Mouse (Mus musculus) thymus, postnatal 4 days (tissue): ENCODE results near the gene Elk4.
A peak's percentile ranks its signal among the peaks of the same experiment; 100 is the strongest.

ENCODE experiments used
- DNase-seq: peaks from one replicate; pipeline ENCODE4 v3.0.0; 2021

Gene Elk4

GRCm38 (mm10) chr1:132067261-132068255 lies 60.2 kb downstream of the Elk4 start, which contains the start of gene Mfsd4a:
TSS of gene Mfsd4a (minus strand) at chr1:132068062.
- peak; percentile 76 for DNase-seq

- no peak for DNase-seq
Observed at GRCm38 (mm10) chr1:132069436-132069835, 62.0 kb downstream of the Elk4 start.

- no peak for DNase-seq
Observed at GRCm38 (mm10) chr1:132070659-132071058, 63.3 kb downstream of the Elk4 start.

- DNase-seq: no peak
Observed at GRCm38 (mm10) chr1:132075576-132075975, 68.2 kb downstream of the Elk4 start.

- DNase-seq: no peak
Observed at GRCm38 (mm10) chr1:132078413-132078812, 71.0 kb downstream of the Elk4 start.
